Mouse (Mus musculus): ENCODE data around the gene BC107364. TPM values are rescaled to one million over a fixed set of nuclear protein-coding genes. Genes with fewer than 3 reads are reported as not detected.

Gene BC107364
- polyA plus RNA-seq, 1 experiment: 0.09 TPM

GRCm38 (mm10) chr3:96435557-96436091 is 16.5 kb downstream of the BC107364 start:
- H3K27me3 ChIP-seq (ENCODE audit: control insufficient read depth, insufficient read depth, low read length): peaks cover 8% of the 10 kb centered on the region; the same call in 1 of the 2 replicates
- H3K4me3 ChIP-seq (ENCODE audit: control insufficient read depth, insufficient read depth, low read length): no peak overlapping the region

GRCm38 (mm10) chr3:96432207-96432606 is 19.9 kb downstream of the BC107364 start:
- Histone ChIP-seq H3K27me3 (ENCODE audit: control insufficient read depth, insufficient read depth, low read length) (peaks cover 12% of the 10 kb centered on the region; the same call in 1 of the 2 replicates), H3K36me3 (ENCODE audit: control insufficient read depth, insufficient read depth, low read length) (no peaks in the 10 kb centered on the region), H3K4me1 (replicated peaks; ENCODE audit: control insufficient read depth, insufficient read depth, low read length) (no peaks in the 10 kb centered on the region), H3K4me3 (ENCODE audit: control insufficient read depth, insufficient read depth, low read length) (no peak overlapping the region), H3K27ac (ENCODE audit: control insufficient read depth, insufficient read depth, low read length) (no peak overlapping the region)
- 65% methylated on average over 3 of the region's 3 CpGs for WGBS
- no peak for DNase-seq
- TF ChIP-seq CTCF (IDR thresholded peaks at IDR 0.05; ENCODE audit: borderline replicate concordance, control insufficient read depth, extremely low read depth, insufficient read depth, low read length, poor library complexity) (no peak), POLR2A (IDR thresholded peaks at IDR 0.05; ENCODE audit: control insufficient read depth, extremely low read depth, insufficient read depth, low read length, poor library complexity) (no peak)

More at GRCm38 (mm10) chr3:96435557-96436091, 16.5 kb downstream of the BC107364 start:
- Histone ChIP-seq H3K36me3 (ENCODE audit: control insufficient read depth, insufficient read depth, low read length) (no peaks in the 10 kb centered on the region), H3K27ac (ENCODE audit: control insufficient read depth, insufficient read depth, low read length) (no peak overlapping the region), H3K4me1 (replicated peaks; ENCODE audit: control insufficient read depth, insufficient read depth, low read length) (no peaks in the 10 kb centered on the region)
- TF ChIP-seq CTCF (IDR thresholded peaks at IDR 0.05; ENCODE audit: borderline replicate concordance, control insufficient read depth, extremely low read depth, insufficient read depth, low read length, poor library complexity) (no peak), POLR2A (IDR thresholded peaks at IDR 0.05; ENCODE audit: control insufficient read depth, extremely low read depth, insufficient read depth, low read length, poor library complexity) (no peak)
- 6% methylated on average over 26 of the region's 26 CpGs for WGBS
- DNase-seq: no peak

DNA sequence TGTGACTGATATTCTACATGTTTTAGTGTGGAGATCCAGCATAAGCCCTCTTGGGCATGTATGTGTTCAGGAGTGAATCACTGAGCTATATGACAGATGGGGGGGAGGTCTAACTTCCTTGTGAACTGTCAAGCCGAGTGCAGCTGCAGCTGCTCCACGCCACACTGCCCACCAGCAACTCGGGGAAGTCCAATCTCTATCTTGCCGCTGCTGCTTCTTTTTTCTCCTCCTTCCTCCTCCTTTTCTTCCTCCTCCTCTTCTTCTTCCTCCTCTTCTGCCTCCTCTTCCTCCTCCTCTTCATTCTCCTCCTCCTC is 22.3 kb downstream of the BC107364 start:
- Histone ChIP-seq H3K27ac (ENCODE audit: control insufficient read depth, insufficient read depth, low read length) (no peak overlapping the region), H3K27me3 (ENCODE audit: control insufficient read depth, insufficient read depth, low read length) (peaks cover 6% of the 10 kb centered on the region; the same call in 1 of the 2 replicates), H3K4me3 (ENCODE audit: control insufficient read depth, insufficient read depth, low read length) (no peak overlapping the region), H3K36me3 (ENCODE audit: control insufficient read depth, insufficient read depth, low read length) (no peaks in the 10 kb centered on the region), H3K4me1 (replicated peaks; ENCODE audit: control insufficient read depth, insufficient read depth, low read length) (no peaks in the 10 kb centered on the region)
- no peak for DNase-seq
- WGBS: 32% methylated on average over 4 of the region's 4 CpGs
- TF ChIP-seq CTCF (IDR thresholded peaks at IDR 0.05; ENCODE audit: borderline replicate concordance, control insufficient read depth, extremely low read depth, insufficient read depth, low read length, poor library complexity): no peak
- no peak for TF ChIP-seq POLR2A (IDR thresholded peaks at IDR 0.05; ENCODE audit: control insufficient read depth, extremely low read depth, insufficient read depth, low read length, poor library complexity)

- WGBS: 93% methylated on average over 13 of the region's 13 CpGs
- no peaks in the 10 kb centered on the region for H3K36me3 ChIP-seq (ENCODE audit: control insufficient read depth, insufficient read depth, low read length)
- DNase-seq: no peak
- H3K27ac ChIP-seq (ENCODE audit: control insufficient read depth, insufficient read depth, low read length): no peak overlapping the region
- H3K4me3 ChIP-seq (ENCODE audit: control insufficient read depth, insufficient read depth, low read length): no peak overlapping the region
- H3K27me3 ChIP-seq (ENCODE audit: control insufficient read depth, insufficient read depth, low read length): peaks cover 3% of the 10 kb centered on the region; the same call in 1 of the 2 replicates
- TF ChIP-seq POLR2A (IDR thresholded peaks at IDR 0.05; ENCODE audit: control insufficient read depth, extremely low read depth, insufficient read depth, low read length, poor library complexity): no peak
- TF ChIP-seq CTCF (IDR thresholded peaks at IDR 0.05; ENCODE audit: borderline replicate concordance, control insufficient read depth, extremely low read depth, insufficient read depth, low read length, poor library complexity): no peak
- no peaks in the 10 kb centered on the region for H3K4me1 ChIP-seq (replicated peaks; ENCODE audit: control insufficient read depth, insufficient read depth, low read length)
Observed at GRCm38 (mm10) chr3:96428941-96429818, 22.9 kb downstream of the BC107364 start.

GRCm38 (mm10) chr3:96427761-96428462 is 24.2 kb downstream of the BC107364 start:
- no peak overlapping the region for H3K4me3 ChIP-seq (ENCODE audit: control insufficient read depth, insufficient read depth, low read length)
- WGBS: 12% methylated on average over 16 of the region's 16 CpGs
- no peak for DNase-seq
- no peaks in the 10 kb centered on the region for H3K4me1 ChIP-seq (replicated peaks; ENCODE audit: control insufficient read depth, insufficient read depth, low read length)
- H3K27ac ChIP-seq (ENCODE audit: control insufficient read depth, insufficient read depth, low read length): no peak overlapping the region
- no peaks in the 10 kb centered on the region for H3K36me3 ChIP-seq (ENCODE audit: control insufficient read depth, insufficient read depth, low read length)
- H3K27me3 ChIP-seq (ENCODE audit: control insufficient read depth, insufficient read depth, low read length): peaks cover 3% of the 10 kb centered on the region; the same call in 1 of the 2 replicates
- no peak for TF ChIP-seq POLR2A (IDR thresholded peaks at IDR 0.05; ENCODE audit: control insufficient read depth, extremely low read depth, insufficient read depth, low read length, poor library complexity)
- TF ChIP-seq CTCF (IDR thresholded peaks at IDR 0.05; ENCODE audit: borderline replicate concordance, control insufficient read depth, extremely low read depth, insufficient read depth, low read length, poor library complexity): no peak

- no peak overlapping the region for H3K27ac ChIP-seq (ENCODE audit: control insufficient read depth, insufficient read depth, low read length)
- TF ChIP-seq POLR2A (IDR thresholded peaks at IDR 0.05; ENCODE audit: control insufficient read depth, extremely low read depth, insufficient read depth, low read length, poor library complexity): no peak
- TF ChIP-seq CTCF (IDR thresholded peaks at IDR 0.05; ENCODE audit: borderline replicate concordance, control insufficient read depth, extremely low read depth, insufficient read depth, low read length, poor library complexity): no peak
- H3K4me3 ChIP-seq (ENCODE audit: control insufficient read depth, insufficient read depth, low read length): no peak overlapping the region
- WGBS: 46% methylated on average over 4 of the region's 4 CpGs
- H3K27me3 ChIP-seq (ENCODE audit: control insufficient read depth, insufficient read depth, low read length): peaks cover 3% of the 10 kb centered on the region; the same call in 1 of the 2 replicates
- H3K36me3 ChIP-seq (ENCODE audit: control insufficient read depth, insufficient read depth, low read length): no peaks in the 10 kb centered on the region
- DNase-seq: no peak
- H3K4me1 ChIP-seq (replicated peaks; ENCODE audit: control insufficient read depth, insufficient read depth, low read length): no peaks in the 10 kb centered on the region
Observed at GRCm38 (mm10) chr3:96427311-96427710, 24.8 kb downstream of the BC107364 start.

Data from thymus, adult 2 months (tissue).